Mouse (Mus musculus): ENCODE results near the gene Hapln1.

Hapln1 gene

GRCm38 (mm10) chr13:89539205-89539886 is at the start of gene Hapln1:
Gene Hapln1 (plus strand): TSS chr13:89539796.
- DNase-seq (ENCODE audit: low read depth, low spot score), result no peak

DNA sequence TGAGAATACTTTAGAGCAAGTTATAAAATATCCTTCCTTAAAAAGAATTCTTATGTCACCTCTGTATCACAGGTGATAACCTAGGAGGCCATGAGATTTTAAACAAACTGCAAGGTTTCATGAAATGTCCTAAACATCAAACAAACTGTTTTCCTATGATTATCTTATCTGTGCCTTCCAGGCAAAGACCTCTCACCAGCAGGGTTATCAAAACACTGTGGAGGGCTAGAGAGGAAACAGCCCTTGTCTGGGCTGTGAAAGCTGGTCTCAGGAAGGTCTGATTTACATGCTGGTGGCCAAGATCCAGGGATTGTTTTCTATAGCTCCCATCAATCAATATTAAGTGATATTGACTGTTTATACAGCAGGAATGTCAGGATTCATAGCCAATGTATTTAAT is 46.4 kb upstream of the Hapln1 start:
- no peak for DNase-seq (ENCODE audit: low read depth, low spot score)

GRCm38 (mm10) chr13:89493678-89494077 is 45.9 kb upstream of the Hapln1 start:
- DNase-seq (ENCODE audit: low read depth, low spot score), result no peak

GRCm38 (mm10) chr13:89496569-89496968 is 43.0 kb upstream of the Hapln1 start:
- no peak for DNase-seq (ENCODE audit: low read depth, low spot score)

GRCm38 (mm10) chr13:89499419-89499818 is 40.2 kb upstream of the Hapln1 start:
- no peak for DNase-seq (ENCODE audit: low read depth, low spot score)

DNA sequence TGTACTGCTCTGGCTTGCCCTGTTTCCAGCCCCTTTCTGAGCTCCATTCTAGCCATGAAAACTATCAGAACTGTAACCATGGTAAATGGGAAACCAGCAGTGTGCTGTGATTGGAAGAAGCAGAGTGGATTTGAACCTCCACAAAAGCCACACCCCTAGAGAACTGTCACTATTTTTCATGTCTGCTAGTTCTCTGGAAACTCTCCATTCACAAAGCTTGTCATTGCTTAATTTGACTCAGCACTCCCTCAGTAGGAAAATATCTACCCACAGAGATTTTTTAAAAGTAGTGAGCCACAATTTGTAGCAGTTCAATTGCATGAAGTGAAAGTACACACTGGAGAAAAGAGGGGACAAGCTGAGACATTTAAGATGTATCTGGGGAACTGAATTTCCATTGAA is 18.1 kb upstream of the Hapln1 start:
- no peak for DNase-seq (ENCODE audit: low read depth, low spot score)

DNA sequence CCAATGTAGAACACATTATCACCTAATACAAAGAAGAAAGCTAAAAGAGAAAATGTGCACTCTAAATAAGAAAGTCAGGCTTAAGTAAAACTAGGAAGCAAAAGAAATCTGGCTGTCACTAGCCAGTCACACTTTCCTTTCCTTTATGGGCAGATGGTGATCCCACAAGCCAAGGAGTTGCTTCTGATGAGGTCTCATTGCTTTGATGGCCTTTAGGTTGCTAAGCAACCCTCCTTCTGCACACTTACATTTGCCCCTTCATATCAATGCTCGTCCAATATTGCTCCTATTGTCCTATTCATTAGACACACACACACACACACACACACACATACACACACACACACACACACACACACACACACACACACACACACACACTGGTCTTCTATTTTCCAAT is 10.9 kb upstream of the Hapln1 start:
- no peak for DNase-seq (ENCODE audit: low read depth, low spot score)

DNA sequence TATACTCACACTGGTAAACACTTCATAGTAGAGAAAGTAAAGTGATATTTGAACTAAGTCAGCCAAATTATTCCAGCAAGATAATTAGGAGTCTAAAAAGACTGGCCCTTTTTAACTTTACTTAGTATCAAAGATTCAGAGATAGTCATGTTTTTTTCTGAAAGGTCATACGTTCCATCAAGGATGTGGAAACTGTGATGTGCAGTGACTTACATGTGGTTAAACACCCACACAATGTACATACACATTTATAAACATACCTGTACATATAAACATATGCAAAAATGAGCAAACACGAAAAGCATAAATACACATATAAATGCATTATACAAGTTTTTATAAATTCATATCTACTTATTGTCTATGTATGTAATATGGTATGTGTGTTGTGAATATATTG is 9.2 kb upstream of the Hapln1 start:
- DNase-seq (ENCODE audit: low read depth, low spot score), result no peak

- no peak for DNase-seq (ENCODE audit: low read depth, low spot score)
Observed at GRCm38 (mm10) chr13:89539887-89540264, 280 bp downstream of the Hapln1 start.

GRCm38 (mm10) chr13:89540301-89540982 is 846 bp downstream of the Hapln1 start:
- no peak for DNase-seq (ENCODE audit: low read depth, low spot score)

- DNase-seq (ENCODE audit: low read depth, low spot score), result no peak
Observed at GRCm38 (mm10) chr13:89543003-89543402, 3.4 kb downstream of the Hapln1 start.

DNA sequence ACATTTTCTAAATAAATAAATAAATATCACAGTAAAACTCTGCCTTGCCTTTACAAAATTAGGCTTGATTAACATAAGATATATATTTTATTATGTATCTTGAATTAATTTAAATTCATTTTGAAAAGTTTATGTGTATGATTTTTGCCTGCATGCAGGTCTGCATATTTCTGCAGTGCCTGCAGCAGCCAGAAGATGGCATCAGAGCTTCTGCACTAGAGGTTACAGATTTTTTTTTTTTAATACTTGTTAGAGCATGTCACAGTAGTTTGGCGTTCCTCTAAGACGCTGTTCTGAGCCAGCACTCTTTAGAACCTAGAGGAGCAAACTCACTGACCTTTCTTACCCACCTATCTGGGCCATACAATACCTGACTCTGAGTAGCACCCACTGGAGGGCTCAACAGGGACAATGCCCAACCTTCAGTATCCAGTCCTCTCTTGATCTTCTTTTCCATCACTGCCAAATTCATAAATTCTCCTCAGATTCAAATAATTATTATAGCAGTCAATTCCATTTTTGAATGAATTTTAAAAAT is 8.7 kb downstream of the Hapln1 start:
- DNase-seq (ENCODE audit: low read depth, low spot score), result no peak

DNA sequence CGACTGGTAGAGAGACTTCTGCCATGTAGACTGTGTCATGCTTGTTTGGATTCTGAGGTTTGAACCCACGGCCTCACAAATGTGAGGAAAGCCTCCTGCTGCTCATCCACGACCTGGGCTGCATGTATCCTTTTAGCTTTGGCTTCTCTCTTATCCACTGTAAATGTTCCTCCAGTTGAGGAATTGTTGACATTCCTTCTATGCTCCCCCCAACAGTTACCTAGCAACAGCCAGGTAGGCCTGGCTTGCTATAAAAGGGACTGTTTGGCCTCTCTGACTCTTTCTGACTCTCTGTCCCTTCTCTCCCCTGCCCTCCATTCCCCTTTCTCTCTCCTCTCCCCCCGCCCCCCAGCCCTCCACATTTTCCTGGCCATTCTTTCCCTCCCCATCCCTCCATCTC is 9.9 kb downstream of the Hapln1 start:
- no peak for DNase-seq (ENCODE audit: low read depth, low spot score)

DNA sequence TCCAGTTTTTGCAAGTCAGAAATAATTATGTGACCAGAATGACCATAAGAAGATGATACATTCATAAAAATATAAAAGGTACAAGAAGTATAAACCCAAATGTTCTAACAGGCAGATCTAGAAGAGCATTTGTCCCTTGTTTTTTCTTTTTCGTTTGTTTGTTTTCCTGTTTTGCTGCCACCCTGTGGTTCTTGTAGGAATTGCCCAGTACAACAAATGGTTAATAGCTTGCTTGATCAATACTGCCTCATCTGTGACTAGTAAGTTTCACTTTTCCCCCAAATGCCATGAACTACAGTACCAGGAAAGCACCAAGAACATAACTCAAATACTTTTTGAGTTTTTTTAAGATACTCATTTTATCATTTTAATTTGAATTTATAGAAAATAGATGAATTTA is 11.9 kb downstream of the Hapln1 start:
- no peak for DNase-seq (ENCODE audit: low read depth, low spot score)

DNA sequence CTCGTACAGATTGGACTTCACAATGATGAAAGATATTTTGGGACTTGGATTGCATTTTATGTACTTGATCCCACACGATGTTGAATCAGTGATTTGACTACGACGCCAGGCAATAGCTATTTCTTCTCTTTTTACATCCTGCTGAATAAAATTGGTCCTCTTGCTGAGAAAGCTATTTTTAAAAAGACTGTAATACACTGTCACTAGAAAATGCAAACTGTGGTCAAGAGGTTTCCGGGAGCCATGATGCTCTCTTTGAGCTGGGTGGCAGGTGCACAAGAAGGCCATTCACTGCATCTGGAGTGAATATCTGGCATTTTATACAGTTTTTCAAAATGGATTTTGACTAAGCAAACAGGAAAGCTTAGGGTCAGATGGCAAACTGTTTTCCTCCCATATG is 24.9 kb downstream of the Hapln1 start:
- DNase-seq (ENCODE audit: low read depth, low spot score), result no peak

- no peak for DNase-seq (ENCODE audit: low read depth, low spot score)
Observed at GRCm38 (mm10) chr13:89566300-89566699, 26.7 kb downstream of the Hapln1 start.

DNA sequence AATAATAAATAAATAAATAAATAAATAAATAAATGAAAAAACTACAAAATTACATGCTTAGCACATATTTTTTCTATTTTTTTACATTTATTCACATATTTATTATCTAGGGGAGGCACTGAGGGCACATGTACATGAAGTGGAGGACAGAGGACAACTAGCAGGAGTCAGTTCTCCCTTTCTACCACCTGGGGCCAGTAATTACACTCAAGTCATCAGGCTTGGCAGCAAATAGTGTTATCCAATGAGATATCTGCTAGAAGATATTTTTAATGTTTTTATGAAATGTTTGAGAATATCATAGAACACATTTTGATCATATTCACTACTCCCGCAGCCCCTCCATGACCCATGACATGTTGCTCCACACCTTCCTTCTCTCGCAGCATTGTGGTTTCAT is 39.5 kb downstream of the Hapln1 start:
- DNase-seq (ENCODE audit: low read depth, low spot score), result no peak

GRCm38 (mm10) chr13:89583138-89583746 is 43.6 kb downstream of the Hapln1 start:
- DNase-seq (ENCODE audit: low read depth, low spot score), result no peak

- no peak for DNase-seq (ENCODE audit: low read depth, low spot score)
Observed at GRCm38 (mm10) chr13:89583747-89584738, 44.4 kb downstream of the Hapln1 start.

DNA sequence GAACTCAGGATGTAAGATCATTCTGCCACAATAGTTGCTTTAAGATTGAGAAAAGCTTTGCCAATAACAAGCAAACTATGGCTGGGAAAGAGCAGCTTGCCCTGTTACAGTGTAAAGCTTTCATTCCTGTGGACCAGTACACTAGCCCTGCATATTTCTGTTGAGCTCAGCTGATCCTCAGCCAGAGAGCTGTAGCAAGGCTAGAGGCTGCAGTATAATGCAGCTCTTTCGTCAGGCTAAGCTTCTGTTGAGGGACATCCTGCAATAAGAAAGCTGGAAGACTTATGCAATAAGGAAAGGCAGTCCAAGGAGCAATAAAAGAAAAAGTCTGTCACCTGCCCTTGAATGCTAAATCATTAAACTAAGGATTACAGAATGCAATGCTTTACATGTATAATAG is 45.5 kb downstream of the Hapln1 start:
- no peak for DNase-seq (ENCODE audit: low read depth, low spot score)

- DNase-seq (ENCODE audit: low read depth, low spot score), result no peak
Observed at GRCm38 (mm10) chr13:89595105-89595504, 55.5 kb downstream of the Hapln1 start.

DNA sequence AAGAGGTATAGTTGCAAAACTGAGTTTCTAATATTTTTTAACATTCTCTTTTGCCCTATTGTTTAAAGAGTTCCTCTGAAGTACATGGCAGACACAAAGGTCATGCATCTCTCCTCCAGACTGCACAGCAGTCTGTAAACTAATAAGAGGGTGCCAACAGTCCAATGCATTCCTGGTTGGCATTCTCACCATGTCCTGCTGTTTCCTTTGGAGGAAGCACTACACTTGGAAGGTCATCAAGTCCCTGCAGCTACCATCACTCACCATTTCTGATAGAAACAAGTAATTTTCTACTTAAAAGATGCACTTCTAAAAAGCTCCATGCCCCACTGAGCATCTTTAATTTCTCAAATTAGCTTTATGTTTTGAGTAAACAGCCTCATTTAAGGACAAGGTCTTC is 57.8 kb downstream of the Hapln1 start:
- DNase-seq (ENCODE audit: low read depth, low spot score), result no peak
